Mouse (Mus musculus) hindbrain, embryonic 12.5 days (tissue): Measurements from ENCODE around the gene Fam13c. TPM values are rescaled to one million over a fixed set of nuclear protein-coding genes. Genes with fewer than 3 reads are reported as not detected.

Experiments used
- ATAC-seq: fragments of 200-750 bp; cut with Nextera tagmentation; 2 replicates; pipeline ENCODE4 v1.8.0; 2017; ENCODE audit warnings: moderate TSS enrichment; ENCODE audit not compliant: low FRiP score
- H3K27ac ChIP-seq: fragments of 300-500 bp; sonication (generic); 2 replicates; pipeline ENCODE4 v1.5.1; 2016; ENCODE audit warnings: mild to moderate bottlenecking
- H3K27me3 ChIP-seq: fragments of 300-500 bp; sonication (generic); 2 replicates; pipeline ENCODE4 v1.6.1; 2016; ENCODE audit warnings: mild to moderate bottlenecking
- H3K36me3 ChIP-seq: fragments of 300-500 bp; sonication (generic); 2 replicates; pipeline ENCODE4 v1.6.1; 2016; ENCODE audit warnings: mild to moderate bottlenecking
- H3K4me1 ChIP-seq: fragments of 300-500 bp; sonication (generic); 2 replicates; pipeline ENCODE4 v1.6.1; 2016
- H3K4me2 ChIP-seq: fragments of 300-500 bp; sonication (generic); replicated peaks from 2 replicates; pipeline ENCODE4 v1.6.1; 2016; ENCODE audit warnings: mild to moderate bottlenecking
- H3K4me3 ChIP-seq: fragments of 300-500 bp; sonication (generic); 2 replicates; pipeline ENCODE4 v1.5.1; 2016; ENCODE audit warnings: mild to moderate bottlenecking
- H3K9ac ChIP-seq: fragments of 300-500 bp; sonication (generic); 2 replicates; pipeline ENCODE4 v1.6.1; 2016; ENCODE audit warnings: mild to moderate bottlenecking, moderate library complexity
- H3K9me3 ChIP-seq: fragments of 300-500 bp; sonication (generic); replicated peaks from 2 replicates; pipeline ENCODE4 v1.6.1; 2016; ENCODE audit warnings: mild to moderate bottlenecking
- WGBS: fragments of 180-500 bp; shearing (Covaris S2); methylation state at CpG from one replicate; pipeline ENCODE4 v1.1.7; 2016; 5-methylcytosine and 5-hydroxymethylcytosine counted together
- polyA plus RNA-seq: library from polyadenylated mRNA; unstranded; fragments of >200 nt; fragmentation: Nextera tagmentation; extraction: Ambion mirVana; gene quantifications from 2 replicates; pipeline ENCODE4 v1.2.1, GENCODE M21; 2016

The Fam13c gene
- polyA plus RNA-seq: 22.1 and 23.7 TPM in 2 replicates

DNA sequence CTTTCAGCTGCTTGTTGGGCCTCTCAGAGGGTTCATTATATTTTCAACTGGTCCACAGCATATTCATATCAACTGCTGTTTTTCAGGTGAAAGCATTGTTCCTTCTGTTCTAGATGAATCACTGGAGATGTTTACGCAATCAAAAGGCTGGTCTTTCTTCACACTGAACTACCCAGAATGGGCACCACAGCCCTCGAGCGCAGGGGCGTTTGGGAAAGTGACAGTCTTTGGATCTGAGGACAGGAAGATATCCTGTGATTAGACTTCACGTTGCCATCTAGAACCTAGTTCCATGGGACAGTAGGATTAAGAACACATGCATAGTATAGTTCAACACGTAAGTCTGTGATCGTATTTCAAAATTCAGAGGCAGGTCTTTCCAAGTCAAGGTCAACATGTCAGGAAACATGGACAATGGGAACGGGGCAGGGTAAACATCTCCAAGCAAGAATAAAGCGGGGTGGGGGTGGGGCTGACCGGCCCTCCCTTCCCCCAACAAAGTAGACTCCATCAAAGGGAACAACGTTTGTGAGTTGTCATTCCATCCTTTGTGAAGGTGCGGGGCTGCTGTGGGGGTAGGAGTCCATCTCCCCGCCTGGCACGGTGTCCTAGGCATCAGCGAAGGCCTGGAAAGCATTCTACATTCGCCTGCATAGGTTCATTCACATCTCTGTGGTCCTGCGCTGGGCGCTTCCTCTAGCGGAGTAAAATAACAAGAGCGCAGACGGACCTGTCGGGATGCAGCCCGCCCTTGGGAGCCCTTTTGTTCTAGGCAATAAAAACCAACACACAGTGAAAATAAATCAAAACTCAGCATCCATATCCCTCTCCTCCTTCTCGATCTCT is at the start of gene Fam13c:
TSS of gene Fam13c (plus strand) at position 806 of the 846 bp plus-strand sequence.
- peak within 1 kb of the TSS; percentile 63 for H3K4me3 ChIP-seq
- no peaks in the 10 kb centered on the region for H3K9me3 ChIP-seq
- WGBS: 7% methylated on average over 24 of the region's 24 CpGs
- peaks cover 26% of the 10 kb centered on the region for H3K4me1 ChIP-seq
- H3K27ac ChIP-seq: peak within 1 kb of the TSS; percentile 96
- no peaks in the 10 kb centered on the region for H3K27me3 ChIP-seq
- no peaks in the 10 kb centered on the region for H3K36me3 ChIP-seq
- peak; percentile 65 for ATAC-seq
- H3K9ac ChIP-seq: peak within 1 kb of the TSS; percentile 82
- peak within 1 kb of the TSS; percentile 78 for H3K4me2 ChIP-seq

DNA sequence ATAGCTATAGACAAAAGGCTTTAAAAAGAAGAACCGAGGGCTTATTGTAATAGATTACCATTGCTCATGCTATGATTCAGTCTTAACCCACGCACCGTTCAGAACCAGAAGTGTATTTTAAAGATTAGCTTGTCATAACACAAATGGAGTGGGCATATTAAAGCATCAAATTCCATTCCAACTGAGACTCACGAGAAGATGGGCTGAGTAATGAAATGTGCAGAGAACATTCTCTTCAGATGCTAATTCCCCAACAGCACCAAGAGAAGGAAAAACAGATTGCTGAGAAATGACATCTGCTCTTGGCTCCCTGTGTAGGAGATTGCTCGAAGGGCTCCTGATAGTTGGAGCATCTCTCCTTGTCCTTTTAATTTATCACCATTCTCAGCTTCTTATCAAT is 44.4 kb upstream of the Fam13c start:
- no peaks in the 10 kb centered on the region for H3K27me3 ChIP-seq
- 87% methylated on average over 5 of the region's 5 CpGs for WGBS

DNA sequence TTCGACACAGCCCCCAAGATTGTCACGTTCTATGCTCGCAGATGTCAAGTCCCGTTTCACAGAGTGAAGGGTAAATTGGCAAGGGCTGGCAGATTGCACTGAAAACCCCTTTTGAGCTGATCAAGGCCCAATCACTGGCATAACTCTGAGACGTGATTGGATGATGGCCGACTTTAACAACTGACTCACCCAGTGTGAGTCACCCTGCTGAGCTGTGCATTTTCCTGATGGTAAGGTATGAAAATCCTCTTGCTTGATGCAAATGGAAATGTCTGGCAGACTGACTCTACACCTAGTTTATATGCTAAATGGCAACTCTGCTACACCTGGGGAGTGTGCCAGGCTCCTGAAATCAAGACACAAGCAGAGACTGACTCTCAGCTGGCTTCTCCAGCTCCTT is 42.1 kb upstream of the Fam13c start:
- Histone ChIP-seq H3K9me3 (peaks cover 14% of the 10 kb centered on the region), H3K4me2 (no peak overlapping the region), H3K27ac (no peak overlapping the region), H3K4me3 (no peak overlapping the region), H3K27me3 (no peaks in the 10 kb centered on the region), H3K36me3 (no peaks in the 10 kb centered on the region), H3K4me1 (no peaks in the 10 kb centered on the region), H3K9ac (no peak overlapping the region)
- ATAC-seq: no peak
- WGBS: 91% methylated on average over 6 of the region's 6 CpGs

More for the DNA sequence above, 44.4 kb upstream of the Fam13c start:
- H3K4me1 ChIP-seq: no peaks in the 10 kb centered on the region
- no peak overlapping the region for H3K4me2 ChIP-seq
- no peak for ATAC-seq
- H3K9me3 ChIP-seq: peaks cover 29% of the 10 kb centered on the region
- H3K27ac ChIP-seq: no peak overlapping the region
- no peaks in the 10 kb centered on the region for H3K36me3 ChIP-seq
- no peak overlapping the region for H3K9ac ChIP-seq
- no peak overlapping the region for H3K4me3 ChIP-seq

GRCm38 (mm10) chr10:70402006-70402405 is 38.3 kb upstream of the Fam13c start:
- no peak for ATAC-seq
- H3K9me3 ChIP-seq: no peaks in the 10 kb centered on the region
- no peaks in the 10 kb centered on the region for H3K4me1 ChIP-seq
- H3K4me3 ChIP-seq: no peak overlapping the region
- no peaks in the 10 kb centered on the region for H3K36me3 ChIP-seq
- H3K27me3 ChIP-seq: no peaks in the 10 kb centered on the region
- H3K27ac ChIP-seq: no peak overlapping the region
- 87% methylated on average over 4 of the region's 4 CpGs for WGBS
- no peak overlapping the region for H3K4me2 ChIP-seq
- no peak overlapping the region for H3K9ac ChIP-seq

- 89% methylated on average over 4 of the region's 4 CpGs for WGBS
- ATAC-seq: no peak
- no peaks in the 10 kb centered on the region for H3K9me3 ChIP-seq
- no peaks in the 10 kb centered on the region for H3K4me1 ChIP-seq
- H3K9ac ChIP-seq: no peak overlapping the region
- H3K27ac ChIP-seq: no peak overlapping the region
- no peak overlapping the region for H3K4me3 ChIP-seq
- H3K4me2 ChIP-seq: no peak overlapping the region
- no peaks in the 10 kb centered on the region for H3K27me3 ChIP-seq
- H3K36me3 ChIP-seq: no peaks in the 10 kb centered on the region
These were observed 37.6 kb upstream of the Fam13c start for GRCm38 (mm10) chr10:70402711-70403110.

GRCm38 (mm10) chr10:70417811-70418486 is 22.3 kb upstream of the Fam13c start:
- no peaks in the 10 kb centered on the region for H3K9me3 ChIP-seq
- no peak overlapping the region for H3K9ac ChIP-seq
- no peak for ATAC-seq
- no peak overlapping the region for H3K4me2 ChIP-seq
- H3K27ac ChIP-seq: no peak overlapping the region
- H3K27me3 ChIP-seq: no peaks in the 10 kb centered on the region
- H3K4me3 ChIP-seq: no peak overlapping the region
- no peaks in the 10 kb centered on the region for H3K36me3 ChIP-seq
- WGBS: 91% methylated on average over 6 of the region's 6 CpGs
- peaks cover 11% of the 10 kb centered on the region; the same call in 1 of the 2 replicates for H3K4me1 ChIP-seq

DNA sequence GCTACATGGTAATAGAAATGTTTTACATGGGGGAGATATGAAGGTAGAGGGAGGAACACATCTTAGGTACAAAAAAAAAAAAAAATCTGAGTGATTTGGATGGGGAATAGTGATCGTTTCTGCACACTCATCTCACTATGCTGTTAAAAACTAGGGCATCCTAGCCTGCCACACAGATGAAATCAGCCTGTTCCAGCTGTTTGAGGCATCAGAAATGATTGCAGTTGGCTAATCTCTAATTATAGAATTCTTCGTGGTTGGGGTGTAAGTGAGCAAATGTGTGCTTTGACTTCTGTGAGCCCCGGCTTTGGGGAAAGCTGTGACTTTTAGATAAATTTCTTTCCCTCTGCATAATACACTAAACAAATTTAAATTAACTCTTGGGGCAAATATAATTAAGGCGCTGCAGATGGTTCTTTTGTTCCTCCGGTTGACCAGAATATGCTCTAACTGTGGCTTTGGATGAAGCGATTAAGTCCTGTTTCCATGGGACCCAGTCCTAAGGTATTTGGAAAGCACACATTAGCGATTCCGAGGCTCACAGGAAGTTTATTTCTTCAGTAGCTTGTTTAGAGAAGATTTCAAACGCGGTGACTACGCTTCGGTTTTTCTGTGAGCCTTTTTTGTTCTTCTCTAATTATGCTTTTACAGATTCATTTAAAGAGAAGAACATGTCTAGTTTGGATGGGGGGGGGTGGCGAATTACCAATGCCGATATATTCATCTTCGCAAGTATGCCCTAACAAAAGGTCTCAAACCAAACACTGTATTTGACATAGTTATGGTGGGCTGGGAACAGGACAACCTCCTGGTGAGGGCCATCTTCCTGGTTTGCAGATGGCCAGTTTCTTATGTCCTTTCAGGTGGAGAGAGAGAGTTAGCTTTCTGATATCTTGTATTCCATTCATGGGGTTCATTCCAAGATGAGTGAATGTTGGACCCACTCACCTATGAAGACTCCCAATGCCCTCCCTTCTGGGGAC is 20.7 kb upstream of the Fam13c start:
- H3K27ac ChIP-seq: no peak overlapping the region; the same call in none of the 2 replicates
- 49% methylated on average over 15 of the region's 15 CpGs for WGBS
- 0 out of 2 replicates have a peak overlapping the region, but pooled peaks have one; percentile 6 for H3K4me2 ChIP-seq
- peaks cover 11% of the 10 kb centered on the region; the same call in 1 of the 2 replicates for H3K4me1 ChIP-seq
- H3K4me3 ChIP-seq: no peak overlapping the region
- no peak overlapping the region for H3K9ac ChIP-seq
- H3K27me3 ChIP-seq: no peaks in the 10 kb centered on the region
- ATAC-seq: 0 out of 2 replicates have a peak, but pooled peaks have one; percentile 50
- no peaks in the 10 kb centered on the region for H3K9me3 ChIP-seq
- H3K36me3 ChIP-seq: no peaks in the 10 kb centered on the region

DNA sequence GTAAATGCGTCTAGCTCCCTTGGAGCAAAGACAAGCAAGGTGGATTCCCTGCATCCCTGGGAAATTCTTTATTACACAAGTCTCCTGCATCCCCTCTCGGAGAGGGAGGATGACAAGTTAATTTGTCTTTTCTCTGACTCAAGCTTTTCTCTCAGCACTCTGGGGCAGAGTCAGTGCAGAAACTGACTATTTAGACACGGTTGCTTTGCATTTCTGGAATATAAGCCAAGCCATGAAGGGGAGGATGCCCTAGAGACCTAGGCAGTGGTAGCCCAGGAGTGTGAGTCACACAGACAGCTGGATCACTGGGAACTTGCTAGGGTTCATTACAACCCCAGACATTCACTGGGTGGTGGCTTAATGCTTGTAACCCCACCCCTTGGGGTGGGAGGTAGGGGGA is 13.9 kb upstream of the Fam13c start:
- H3K36me3 ChIP-seq: no peaks in the 10 kb centered on the region
- no peaks in the 10 kb centered on the region for H3K27me3 ChIP-seq
- no peak overlapping the region for H3K9ac ChIP-seq
- H3K4me1 ChIP-seq: peaks cover 5% of the 10 kb centered on the region; the same call in 1 of the 2 replicates
- no peak for ATAC-seq
- no peak overlapping the region for H3K4me3 ChIP-seq
- H3K27ac ChIP-seq: no peak overlapping the region
- WGBS: 39% methylated on average over 3 of the region's 3 CpGs
- H3K9me3 ChIP-seq: no peaks in the 10 kb centered on the region
- no peak overlapping the region for H3K4me2 ChIP-seq

DNA sequence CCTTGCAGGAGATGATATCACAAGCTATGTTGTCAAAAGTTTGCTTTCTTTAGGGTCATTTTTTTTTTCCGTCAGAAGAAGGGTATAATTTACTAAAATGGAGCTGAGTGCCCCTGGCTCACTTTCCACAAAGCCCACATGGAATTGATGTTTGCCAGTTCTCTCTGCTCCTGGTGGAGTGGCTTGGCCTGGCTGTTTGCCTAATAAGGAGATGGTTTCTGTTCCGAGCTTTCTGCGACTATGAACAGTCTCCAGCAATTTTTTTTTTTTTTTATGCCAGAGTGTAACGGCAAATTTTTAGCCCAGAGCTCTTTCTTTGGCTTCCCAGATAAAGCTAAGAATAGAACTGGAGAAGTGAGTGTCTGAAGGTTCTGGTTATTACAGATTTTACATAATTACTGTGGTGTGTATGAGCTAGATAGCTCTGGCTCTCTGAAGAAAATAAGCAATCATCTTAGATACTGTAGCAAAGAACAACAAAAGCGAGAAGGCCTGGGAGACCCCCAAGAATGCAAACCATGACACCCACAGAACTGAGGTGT is 12.1 kb upstream of the Fam13c start:
- H3K27ac ChIP-seq: no peak overlapping the region
- no peaks in the 10 kb centered on the region for H3K9me3 ChIP-seq
- no peak overlapping the region for H3K4me2 ChIP-seq
- ATAC-seq: no peak
- no peak overlapping the region for H3K9ac ChIP-seq
- H3K4me1 ChIP-seq: peaks cover 5% of the 10 kb centered on the region; the same call in 1 of the 2 replicates
- 87% methylated on average over 5 of the region's 5 CpGs for WGBS
- H3K27me3 ChIP-seq: no peaks in the 10 kb centered on the region
- H3K36me3 ChIP-seq: no peaks in the 10 kb centered on the region
- no peak overlapping the region for H3K4me3 ChIP-seq

- H3K4me2 ChIP-seq: no peak overlapping the region
- WGBS: 95% methylated on average over 9 of the region's 9 CpGs
- H3K27me3 ChIP-seq: no peaks in the 10 kb centered on the region
- H3K9me3 ChIP-seq: no peaks in the 10 kb centered on the region
- no peak overlapping the region for H3K27ac ChIP-seq
- peaks cover 5% of the 10 kb centered on the region; the same call in 1 of the 2 replicates for H3K4me1 ChIP-seq
- ATAC-seq: no peak
- H3K4me3 ChIP-seq: no peak overlapping the region
- H3K9ac ChIP-seq: no peak overlapping the region
- H3K36me3 ChIP-seq: no peaks in the 10 kb centered on the region
These were observed 10.9 kb upstream of the Fam13c start for GRCm38 (mm10) chr10:70429341-70429740.

GRCm38 (mm10) chr10:70433334-70433733 is 6.9 kb upstream of the Fam13c start:
- no peak overlapping the region for H3K4me3 ChIP-seq
- H3K9me3 ChIP-seq: no peaks in the 10 kb centered on the region
- H3K27me3 ChIP-seq: no peaks in the 10 kb centered on the region
- WGBS: 90% methylated on average over 3 of the region's 3 CpGs
- H3K36me3 ChIP-seq: no peaks in the 10 kb centered on the region
- no peaks in the 10 kb centered on the region for H3K4me1 ChIP-seq
- H3K27ac ChIP-seq: no peak overlapping the region
- no peak for ATAC-seq
- no peak overlapping the region for H3K4me2 ChIP-seq
- H3K9ac ChIP-seq: no peak overlapping the region
